Mouse (Mus musculus) c-Kit-positive CD71-negative TER-119-negative erythroid progenitor cells, embryonic 14.5 days (primary cell): ENCODE results near the gene Fgfrl1.
"Not testable (repeated sequence)": the region's sequence is repeated elsewhere in the genome, so short reads cannot be mapped to it uniquely, and the experiment has no call there.

Source experiments
- DNase-seq: peaks from one replicate; pipeline ENCODE4 v3.0.0-alpha.2; 2013; ENCODE audit warnings: low read depth

Gene Fgfrl1

DNA sequence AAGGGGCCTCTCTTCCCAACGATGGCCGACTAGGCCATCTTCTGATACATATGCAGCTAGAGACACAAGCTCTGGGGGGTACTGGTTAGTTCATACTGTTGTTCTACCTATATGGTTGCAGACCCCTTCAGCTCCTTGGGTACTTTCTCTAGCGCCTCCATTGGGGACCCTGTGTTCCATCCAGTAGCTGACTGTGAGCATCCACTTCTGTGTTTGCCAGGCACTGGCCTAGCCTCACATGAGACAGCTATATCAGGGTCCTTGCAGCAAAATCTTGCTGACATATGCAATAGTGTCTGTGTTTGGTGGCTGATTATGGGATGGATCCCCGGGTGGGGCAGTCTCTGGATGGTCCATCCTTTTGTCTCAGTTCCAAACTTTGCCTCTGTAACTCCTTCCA, 59.1 kb downstream of the Fgfrl1 start:
- not testable (repeated sequence) for DNase-seq
